Mouse (Mus musculus): ENCODE measurements at regions not wholly inside any gene's neighbourhood (a gene's known extent, or its start where the extent isn't known, plus 50 kb on each side); places are given as distances from the start of the nearest gene placed in this dataset.

DNA sequence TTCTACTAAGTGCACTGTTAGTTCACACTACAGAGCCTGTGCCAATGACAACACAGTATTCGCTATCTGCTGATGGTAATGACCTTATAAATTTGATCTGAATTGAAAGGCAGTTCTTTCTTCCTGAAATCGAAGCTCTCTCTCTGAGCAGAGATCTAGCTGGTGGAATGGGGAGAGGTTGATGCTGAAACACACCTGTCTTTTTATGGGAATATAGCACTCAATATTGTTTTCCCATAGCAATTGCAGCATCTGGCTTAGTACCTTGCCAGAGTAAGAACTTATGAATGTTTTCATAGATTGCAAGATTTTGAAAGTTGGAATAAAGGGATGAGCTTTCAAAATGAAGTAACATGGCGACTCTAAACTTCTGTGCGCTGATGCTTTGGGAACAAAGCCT lies 444.0 kb upstream of the Klf12 start:
- no peaks in the 10 kb centered on the region for H3K9me3 ChIP-seq (ENCODE audit: low read length)
- no peak overlapping the region for H3K9ac ChIP-seq (replicated peaks)
- no peaks in the 10 kb centered on the region for H3K4me1 ChIP-seq (ENCODE audit: insufficient read depth)
- ATAC-seq (no peak), DNase-seq (no peak)
- no peak overlapping the region for H3K4me3 ChIP-seq (ENCODE audit: low read depth, low read length)
- no peaks in the 10 kb centered on the region for H3K27me3 ChIP-seq (ENCODE audit: insufficient read depth, low read length)
- no peak overlapping the region for H3K4me2 ChIP-seq (ENCODE audit: low read depth, low read length)
- WGBS (ENCODE audit: insufficient replicate concordance) = 60% methylated on average over 4 of the region's 4 CpGs
- no peak overlapping the region for H3K27ac ChIP-seq (ENCODE audit: low read depth)
- TF ChIP-seq CTCF (IDR thresholded peaks at IDR 0.05; ENCODE audit: low read depth) = no peak
- no peak for TF ChIP-seq EP300 (IDR thresholded peaks at IDR 0.05; ENCODE audit: low read depth)
- no peaks in the 10 kb centered on the region for H3K36me3 ChIP-seq (replicated peaks; ENCODE audit: insufficient read depth, low read length)

DNA sequence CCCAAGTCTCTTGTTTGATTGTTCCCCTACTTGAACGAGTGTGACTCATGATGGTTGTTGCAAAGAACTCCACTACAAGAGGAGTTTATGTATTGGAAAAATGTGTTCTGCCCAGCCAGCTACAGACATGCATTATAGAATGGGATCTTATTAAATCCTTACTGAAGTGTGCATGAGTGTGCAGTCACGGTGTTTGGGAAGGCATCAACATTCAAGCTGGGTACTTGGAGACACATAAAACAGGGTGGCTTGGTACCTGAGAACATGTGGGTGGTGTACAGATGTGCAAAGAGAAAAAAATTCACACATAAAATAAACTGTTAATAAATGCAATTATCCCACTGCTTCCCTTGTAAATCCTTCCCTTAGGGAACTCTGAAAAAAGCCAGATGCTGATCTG lies 443.2 kb upstream of the Klf12 start:
- 71% methylated on average over 2 of the region's 2 CpGs for WGBS (ENCODE audit: insufficient replicate concordance)
- no peaks in the 10 kb centered on the region for H3K4me1 ChIP-seq (ENCODE audit: insufficient read depth)
- H3K4me2 ChIP-seq (ENCODE audit: low read depth, low read length) = no peak overlapping the region
- H3K9me3 ChIP-seq (ENCODE audit: low read length) = no peaks in the 10 kb centered on the region
- no peaks in the 10 kb centered on the region for H3K27me3 ChIP-seq (ENCODE audit: insufficient read depth, low read length)
- ATAC-seq (no peak), DNase-seq (no peak)
- no peaks in the 10 kb centered on the region for H3K36me3 ChIP-seq (replicated peaks; ENCODE audit: insufficient read depth, low read length)
- TF ChIP-seq EP300 (IDR thresholded peaks at IDR 0.05; ENCODE audit: low read depth) (no peak), CTCF (IDR thresholded peaks at IDR 0.05; ENCODE audit: low read depth) (no peak)
- no peak overlapping the region for H3K27ac ChIP-seq (ENCODE audit: low read depth)
- no peak overlapping the region for H3K4me3 ChIP-seq (ENCODE audit: low read depth, low read length)
- no peak overlapping the region for H3K9ac ChIP-seq (replicated peaks)

DNA sequence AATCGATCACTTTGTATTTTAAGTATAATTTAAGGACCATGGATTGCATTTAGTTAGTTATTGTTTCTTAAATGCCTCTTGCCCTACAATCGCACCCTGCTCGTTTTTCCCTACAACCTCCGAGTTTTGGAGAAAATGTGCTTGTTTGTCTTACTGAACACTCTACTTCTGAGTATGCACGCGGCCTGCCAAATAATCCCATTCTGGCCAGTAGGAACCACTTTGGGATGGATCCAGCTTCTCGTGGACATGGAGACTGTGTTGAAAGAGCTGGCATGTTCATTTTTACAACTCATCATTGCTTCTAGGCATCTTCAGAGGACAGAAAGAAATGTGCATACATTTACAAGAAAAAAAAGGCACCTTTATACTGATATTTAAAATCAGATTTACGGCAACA lies 440.5 kb upstream of the Klf12 start:
- H3K9ac ChIP-seq (replicated peaks) = no peak overlapping the region
- H3K36me3 ChIP-seq (replicated peaks; ENCODE audit: insufficient read depth, low read length) = no peaks in the 10 kb centered on the region
- DNase-seq (no peak), ATAC-seq (no peak)
- TF ChIP-seq CTCF (IDR thresholded peaks at IDR 0.05; ENCODE audit: low read depth) (no peak), EP300 (IDR thresholded peaks at IDR 0.05; ENCODE audit: low read depth) (no peak)
- H3K4me2 ChIP-seq (ENCODE audit: low read depth, low read length) = no peak overlapping the region
- no peaks in the 10 kb centered on the region for H3K9me3 ChIP-seq (ENCODE audit: low read length)
- no peak overlapping the region for H3K27ac ChIP-seq (ENCODE audit: low read depth)
- no peaks in the 10 kb centered on the region for H3K27me3 ChIP-seq (ENCODE audit: insufficient read depth, low read length)
- WGBS (ENCODE audit: insufficient replicate concordance) = 80% methylated on average over 8 of the region's 8 CpGs
- no peaks in the 10 kb centered on the region for H3K4me1 ChIP-seq (ENCODE audit: insufficient read depth)
- H3K4me3 ChIP-seq (ENCODE audit: low read depth, low read length) = no peak overlapping the region

DNA sequence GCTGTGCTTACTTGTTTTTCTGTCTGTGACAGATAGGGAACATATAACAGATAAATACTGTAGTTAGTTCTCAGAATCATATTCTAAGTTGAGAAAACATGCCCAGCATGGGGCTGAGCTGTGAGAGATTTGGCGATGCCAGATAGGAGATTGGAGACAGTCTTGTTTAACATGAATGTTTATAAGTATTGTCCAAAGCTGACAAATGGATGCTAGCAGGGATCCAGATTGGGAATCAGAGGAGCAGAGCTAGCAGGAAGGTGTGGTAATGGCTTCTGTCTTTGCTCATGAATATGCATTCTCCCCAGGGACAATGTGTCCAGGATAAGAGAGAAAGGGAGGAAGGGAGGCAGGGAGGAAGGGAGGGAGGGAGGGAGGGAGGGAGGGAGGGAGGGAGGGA lies 436.2 kb upstream of the Klf12 start:
- Histone ChIP-seq H3K27me3 (ENCODE audit: insufficient read depth, low read length) (no peaks in the 10 kb centered on the region), H3K4me1 (ENCODE audit: insufficient read depth) (no peaks in the 10 kb centered on the region), H3K4me2 (ENCODE audit: low read depth, low read length) (no peak overlapping the region), H3K36me3 (replicated peaks; ENCODE audit: insufficient read depth, low read length) (no peaks in the 10 kb centered on the region), H3K27ac (ENCODE audit: low read depth) (no peak overlapping the region), H3K9ac (replicated peaks) (no peak overlapping the region), H3K9me3 (ENCODE audit: low read length) (no peaks in the 10 kb centered on the region), H3K4me3 (ENCODE audit: low read depth, low read length) (no peak overlapping the region)
- TF ChIP-seq CTCF (IDR thresholded peaks at IDR 0.05; ENCODE audit: low read depth) (no peak), EP300 (IDR thresholded peaks at IDR 0.05; ENCODE audit: low read depth) (no peak)
- WGBS (ENCODE audit: insufficient replicate concordance) = 59% methylated on average over 1 of the region's 1 CpGs
- ATAC-seq (no peak), DNase-seq (no peak)

DNA sequence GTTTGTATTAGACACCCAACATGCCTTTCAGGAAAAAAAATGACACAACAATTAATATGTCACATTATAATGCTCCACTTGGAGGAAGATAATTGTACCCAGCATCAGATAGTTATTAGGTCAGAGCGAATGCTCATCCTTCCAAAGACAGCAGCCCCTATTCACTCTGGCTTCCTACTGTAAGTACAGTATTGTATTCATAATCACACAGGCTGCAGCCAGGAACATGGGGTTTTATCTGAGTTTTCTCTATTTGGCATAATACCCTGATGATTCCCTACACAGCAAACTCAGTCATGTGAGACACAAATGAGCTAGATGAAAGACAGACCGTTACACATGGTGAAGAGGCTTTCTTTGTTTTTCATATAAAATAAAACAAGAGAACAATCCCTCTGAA lies 430.5 kb upstream of the Klf12 start:
- no peak for ATAC-seq
- Histone ChIP-seq H3K4me3 (ENCODE audit: low read depth, low read length) (no peak overlapping the region), H3K9ac (replicated peaks) (no peak overlapping the region), H3K9me3 (ENCODE audit: low read length) (no peaks in the 10 kb centered on the region), H3K36me3 (replicated peaks; ENCODE audit: insufficient read depth, low read length) (no peaks in the 10 kb centered on the region), H3K27ac (ENCODE audit: low read depth) (no peak overlapping the region), H3K4me2 (ENCODE audit: low read depth, low read length) (no peak overlapping the region), H3K4me1 (ENCODE audit: insufficient read depth) (no peaks in the 10 kb centered on the region), H3K27me3 (ENCODE audit: insufficient read depth, low read length) (no peaks in the 10 kb centered on the region)
- DNase-seq = no peak
- whole genome bisulfite sequencing (ENCODE audit: insufficient replicate concordance) = 77% methylated on average over 2 of the region's 2 CpGs
- no peak for TF ChIP-seq CTCF (IDR thresholded peaks at IDR 0.05; ENCODE audit: low read depth)
- TF ChIP-seq EP300 (IDR thresholded peaks at IDR 0.05; ENCODE audit: low read depth) = no peak

DNA sequence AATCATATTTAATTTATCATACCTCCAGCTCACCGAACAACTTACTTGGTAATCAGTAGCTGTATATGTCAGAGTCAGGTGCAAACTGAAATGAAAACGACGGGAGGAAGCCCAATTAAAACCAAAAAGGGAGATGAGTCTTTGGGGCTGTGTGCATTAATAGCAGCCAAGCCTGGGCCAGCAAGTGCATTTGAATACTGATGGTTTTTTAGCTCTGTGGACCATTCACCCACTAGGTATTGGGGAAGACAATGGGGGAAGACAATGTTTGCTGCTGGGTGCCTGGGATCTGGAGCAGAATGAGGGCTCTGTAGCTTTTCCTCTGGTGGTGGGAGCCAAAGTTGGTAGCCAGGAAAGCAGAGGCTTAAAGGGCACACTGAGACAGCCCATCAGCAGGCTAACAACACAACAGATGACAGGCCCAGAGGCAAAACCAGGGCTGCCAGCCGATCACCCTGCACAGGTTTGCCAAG lies 429.6 kb upstream of the Klf12 start:
- no peak for ATAC-seq
- 75% methylated on average over 4 of the region's 4 CpGs for WGBS (ENCODE audit: insufficient replicate concordance)
- TF ChIP-seq CTCF (IDR thresholded peaks at IDR 0.05; ENCODE audit: low read depth) (no peak), EP300 (IDR thresholded peaks at IDR 0.05; ENCODE audit: low read depth) (no peak)

DNA sequence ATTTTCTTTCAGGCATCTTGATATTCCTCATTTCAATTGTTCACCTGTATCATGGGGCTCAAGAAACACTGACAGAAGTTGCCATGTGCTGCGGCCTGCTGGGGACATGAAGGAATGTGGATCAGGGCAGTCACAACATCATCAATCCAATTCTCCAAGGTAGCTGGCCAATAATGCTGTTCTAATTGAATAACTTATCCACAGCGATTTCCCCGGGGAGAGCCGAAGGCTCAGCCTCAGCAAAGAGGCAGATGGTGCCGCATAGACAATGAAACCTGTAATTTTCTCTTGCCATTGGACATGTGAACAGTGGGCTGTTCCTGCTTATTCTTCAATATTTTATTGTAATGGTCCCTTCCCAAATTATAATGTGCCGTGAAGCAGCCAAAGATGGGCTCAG lies 429.1 kb upstream of the Klf12 start:
- WGBS (ENCODE audit: insufficient replicate concordance) = 90% methylated on average over 6 of the region's 6 CpGs
- Histone ChIP-seq H3K36me3 (replicated peaks; ENCODE audit: insufficient read depth, low read length) (no peaks in the 10 kb centered on the region), H3K4me1 (ENCODE audit: insufficient read depth) (no peaks in the 10 kb centered on the region), H3K4me3 (ENCODE audit: low read depth, low read length) (no peak overlapping the region), H3K9ac (replicated peaks) (no peak overlapping the region), H3K27me3 (ENCODE audit: insufficient read depth, low read length) (no peaks in the 10 kb centered on the region), H3K27ac (ENCODE audit: low read depth) (no peak overlapping the region), H3K4me2 (ENCODE audit: low read depth, low read length) (no peak overlapping the region), H3K9me3 (ENCODE audit: low read length) (no peaks in the 10 kb centered on the region)
- ATAC-seq (no peak), DNase-seq (no peak)
- TF ChIP-seq CTCF (IDR thresholded peaks at IDR 0.05; ENCODE audit: low read depth) = no peak
- TF ChIP-seq EP300 (IDR thresholded peaks at IDR 0.05; ENCODE audit: low read depth) = no peak

More for the DNA sequence above, 429.6 kb upstream of the Klf12 start:
- H3K9me3 ChIP-seq (ENCODE audit: low read length) = no peaks in the 10 kb centered on the region
- no peaks in the 10 kb centered on the region for H3K27me3 ChIP-seq (ENCODE audit: insufficient read depth, low read length)
- H3K9ac ChIP-seq (replicated peaks) = no peak overlapping the region
- H3K36me3 ChIP-seq (replicated peaks; ENCODE audit: insufficient read depth, low read length) = no peaks in the 10 kb centered on the region
- DNase-seq = no peak
- no peak overlapping the region for H3K4me2 ChIP-seq (ENCODE audit: low read depth, low read length)
- no peak overlapping the region for H3K27ac ChIP-seq (ENCODE audit: low read depth)
- no peaks in the 10 kb centered on the region for H3K4me1 ChIP-seq (ENCODE audit: insufficient read depth)
- H3K4me3 ChIP-seq (ENCODE audit: low read depth, low read length) = no peak overlapping the region
